Mouse (Mus musculus) stomach, embryonic 14.5 days (tissue): ENCODE data around the gene Zbtb38. TPM values are rescaled to one million over a fixed set of nuclear protein-coding genes. Genes with fewer than 3 reads are reported as not detected.

Source experiments
- ATAC-seq: fragments of 200-750 bp; cut with Nextera tagmentation; 2 replicates; pipeline ENCODE4 v1.8.0; 2017; ENCODE audit warnings: low read depth, moderate TSS enrichment; ENCODE audit not compliant: insufficient number of reproducible peaks, insufficient read depth, low FRiP score
- H3K27ac ChIP-seq: fragments of 300-500 bp; sonication (generic); 2 replicates; pipeline ENCODE4 v1.5.1; 2014; ENCODE audit warnings: mild to moderate bottlenecking, low read length, moderate library complexity, mixed read lengths
- H3K27me3 ChIP-seq: fragments of 300-500 bp; sonication (generic); 2 replicates; pipeline ENCODE4 v1.6.1; 2014; ENCODE audit warnings: low read length, control low read depth, mixed read lengths; ENCODE audit not compliant: control insufficient read depth, insufficient read depth
- H3K36me3 ChIP-seq: fragments of 300-500 bp; sonication (generic); 2 replicates; pipeline ENCODE4 v1.6.1; 2014; ENCODE audit warnings: mild to moderate bottlenecking, control low read depth, low read length, moderate library complexity, mixed read lengths; ENCODE audit not compliant: control insufficient read depth, insufficient read depth
- H3K4me1 ChIP-seq: fragments of 300-500 bp; sonication (generic); 2 replicates; pipeline ENCODE4 v1.6.1; 2014; ENCODE audit warnings: low read length, control low read depth, mixed read lengths; ENCODE audit not compliant: control insufficient read depth, insufficient read depth
- H3K4me2 ChIP-seq: fragments of 300-500 bp; sonication (generic); replicated peaks from 2 replicates; pipeline ENCODE4 v1.6.1; 2014; ENCODE audit warnings: low read depth, low read length, control low read depth
- H3K4me3 ChIP-seq: fragments of 300-500 bp; sonication (generic); 2 replicates; pipeline ENCODE4 v1.5.1; 2014; ENCODE audit warnings: low read depth, low read length, control low read depth
- H3K9ac ChIP-seq: fragments of 300-500 bp; sonication (generic); replicated peaks from 2 replicates; pipeline ENCODE4 v1.6.1; 2014; ENCODE audit warnings: low read depth, mild to moderate bottlenecking, control low read depth, low read length, moderate library complexity, mixed read lengths
- H3K9me3 ChIP-seq: fragments of 300-500 bp; sonication (generic); 2 replicates; pipeline ENCODE4 v1.6.1; 2016; ENCODE audit warnings: low read depth, low read length, control low read depth; ENCODE audit not compliant: control insufficient read depth
- WGBS: fragments of 180-500 bp; shearing (Covaris S2); extraction: QIAGEN DNeasy Blood & Tissue Kit; methylation state at CpG from one replicate; pipeline ENCODE4 v1.1.7; 2014; 5-methylcytosine and 5-hydroxymethylcytosine counted together
- polyA plus RNA-seq: library from polyadenylated mRNA; unstranded; fragments of >200 nt; fragmentation: Nextera tagmentation; extraction: Ambion mirVana; gene quantifications from 2 replicates; pipeline ENCODE4 v1.2.1, GENCODE M21; 2014

Gene Zbtb38
- polyA plus RNA-seq, 1 experiment from 2014 or later = 23.0 TPM

DNA sequence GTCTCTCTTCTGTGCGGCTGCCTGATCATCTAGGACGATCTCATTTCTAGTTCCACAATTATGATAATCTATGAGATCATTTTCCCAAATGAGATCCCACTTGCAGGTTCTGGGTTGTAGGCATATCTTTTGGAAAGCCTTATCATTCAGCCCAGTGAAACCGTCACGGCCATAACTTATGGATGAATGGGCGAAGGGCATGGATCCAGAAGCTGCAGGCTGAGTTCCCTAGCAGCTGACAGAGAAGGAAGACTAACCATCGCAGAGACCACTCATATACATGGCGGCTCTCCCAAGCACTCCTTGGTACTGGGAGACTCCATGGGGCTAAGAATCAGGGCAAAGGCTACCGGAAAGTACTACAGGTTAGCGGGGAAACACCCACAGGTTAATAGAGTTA, 43.7 kb downstream of the Zbtb38 start:
- Histone ChIP-seq H3K4me3 (no peak overlapping the region), H3K27me3 (no peaks in the 10 kb centered on the region), H3K36me3 (no peaks in the 10 kb centered on the region), H3K9ac (no peak overlapping the region), H3K4me2 (no peak overlapping the region), H3K27ac (no peak overlapping the region), H3K4me1 (peaks cover 11% of the 10 kb centered on the region), H3K9me3 (no peaks in the 10 kb centered on the region)
- 96% methylated on average over 9 of the region's 9 CpGs for WGBS
- ATAC-seq = no peak

DNA sequence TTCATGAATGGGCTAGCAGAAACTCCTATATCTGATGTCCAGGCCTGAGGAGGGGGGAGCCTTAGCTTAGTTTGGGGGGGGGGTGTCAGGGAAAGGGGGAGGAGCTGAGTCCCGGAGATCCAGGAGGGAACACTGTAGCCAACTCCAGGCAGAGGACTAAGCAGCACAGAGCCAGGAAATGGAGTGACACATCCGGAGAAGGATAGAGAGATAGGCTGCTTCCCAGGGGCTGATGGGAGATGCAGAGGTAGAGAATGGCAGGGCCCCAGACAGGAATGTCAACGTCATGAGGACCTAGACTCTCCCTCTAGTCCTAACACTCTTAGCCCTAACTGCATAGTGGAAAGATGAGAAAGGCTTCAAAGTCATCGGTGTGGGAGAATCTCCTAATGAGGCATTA, 44.7 kb downstream of the Zbtb38 start:
- no peak overlapping the region for H3K27ac ChIP-seq
- WGBS = 72% methylated on average over 4 of the region's 4 CpGs
- no peaks in the 10 kb centered on the region for H3K27me3 ChIP-seq
- no peak for ATAC-seq
- no peak overlapping the region for H3K9ac ChIP-seq
- no peak overlapping the region for H3K4me3 ChIP-seq
- H3K4me2 ChIP-seq = no peak overlapping the region
- H3K36me3 ChIP-seq = no peaks in the 10 kb centered on the region
- no peaks in the 10 kb centered on the region for H3K9me3 ChIP-seq
- H3K4me1 ChIP-seq = peaks cover 9% of the 10 kb centered on the region

- H3K9ac ChIP-seq = peak overlapping the region; percentile 14; the same call in 1 of the 2 replicates
- no peak overlapping the region for H3K4me2 ChIP-seq
These were observed 46.9 kb downstream of the Zbtb38 start for GRCm38 (mm10) chr9:96705576-96706285.

GRCm38 (mm10) chr9:96704935-96705334, 47.7 kb downstream of the Zbtb38 start:
- Histone ChIP-seq H3K27me3 (no peaks in the 10 kb centered on the region), H3K4me2 (no peak overlapping the region), H3K36me3 (peaks cover 2% of the 10 kb centered on the region; the same call in 1 of the 2 replicates), H3K4me3 (no peak overlapping the region), H3K9ac (no peak overlapping the region), H3K27ac (peak overlapping the region; percentile 66; the same call in 1 of the 2 replicates), H3K9me3 (no peaks in the 10 kb centered on the region), H3K4me1 (peaks cover 9% of the 10 kb centered on the region)
- ATAC-seq = no peak
- WGBS = 87% methylated on average over 9 of the region's 9 CpGs

More at GRCm38 (mm10) chr9:96705576-96706285, 46.9 kb downstream of the Zbtb38 start:
- Histone ChIP-seq H3K4me3 (no peak overlapping the region), H3K4me1 (peaks cover 9% of the 10 kb centered on the region), H3K27me3 (no peaks in the 10 kb centered on the region), H3K27ac (peak overlapping the region; percentile 66; the same call in 1 of the 2 replicates), H3K9me3 (no peaks in the 10 kb centered on the region), H3K36me3 (no peaks in the 10 kb centered on the region; the same call in 1 of the 2 replicates)
- peak; percentile 89 for ATAC-seq
- 19% methylated on average over 11 of the region's 11 CpGs for WGBS

DNA sequence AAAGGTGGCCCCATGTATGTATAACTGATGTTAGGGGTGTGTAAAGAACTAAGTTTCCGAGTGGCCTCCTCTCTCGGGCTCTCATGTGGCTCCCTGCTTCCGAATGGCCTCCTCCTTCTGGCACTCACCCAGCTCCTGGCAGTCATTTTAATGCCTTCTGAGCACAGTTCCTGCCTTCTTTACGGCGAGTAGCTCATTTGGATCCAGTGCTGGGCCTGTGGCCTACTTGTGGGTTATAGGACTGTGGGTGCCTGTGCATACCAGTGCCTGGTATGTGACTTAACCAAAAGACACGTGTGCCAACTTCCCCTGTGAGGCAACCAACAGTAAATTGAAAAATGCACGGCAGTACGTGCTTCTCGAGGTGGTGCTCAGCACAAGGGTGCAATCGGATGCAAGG, 50.7 kb downstream of the Zbtb38 start:
- Histone ChIP-seq H3K4me2 (no peak overlapping the region), H3K36me3 (peaks cover 3% of the 10 kb centered on the region; the same call in 1 of the 2 replicates), H3K4me1 (peaks cover 9% of the 10 kb centered on the region), H3K9me3 (no peaks in the 10 kb centered on the region), H3K27me3 (no peaks in the 10 kb centered on the region), H3K9ac (no peak overlapping the region), H3K4me3 (no peak overlapping the region), H3K27ac (no peak overlapping the region)
- 92% methylated on average over 10 of the region's 10 CpGs for WGBS
- no peak for ATAC-seq

DNA sequence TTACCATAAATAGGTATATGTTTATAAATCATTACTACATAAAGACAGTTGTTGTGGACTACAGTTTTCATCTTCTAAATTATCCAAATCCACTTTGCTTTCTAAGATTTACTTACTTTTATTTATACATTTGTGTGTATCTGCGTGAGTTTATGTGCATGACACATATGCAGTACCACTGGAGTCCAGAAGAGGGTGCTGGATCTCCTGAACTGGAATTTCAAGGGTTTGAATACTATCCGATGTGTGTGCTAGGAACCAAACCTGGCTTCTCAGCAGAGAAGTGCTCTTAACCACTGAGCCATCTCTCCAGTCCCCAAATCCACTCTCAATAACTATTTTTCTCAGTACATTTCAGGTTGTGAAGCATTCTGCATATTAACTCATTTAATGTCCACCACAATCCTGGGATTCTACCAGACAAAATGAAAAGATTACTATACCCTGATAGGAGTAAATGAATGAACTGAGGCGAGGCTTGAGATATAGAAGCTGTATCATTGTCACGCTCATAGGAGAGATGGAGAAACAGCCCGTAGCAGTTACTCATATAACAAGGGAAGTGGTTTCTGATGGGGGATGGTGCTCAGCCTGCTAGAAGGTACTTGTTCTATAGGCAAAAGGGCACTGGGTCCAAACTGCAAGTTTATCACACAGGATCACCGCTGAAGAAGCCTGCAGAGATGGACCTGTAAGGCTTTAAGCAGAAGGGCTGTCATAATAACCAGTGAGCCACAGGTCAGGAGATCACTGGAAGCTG, 53.2 kb downstream of the Zbtb38 start:
- H3K36me3 ChIP-seq = peaks cover 3% of the 10 kb centered on the region; the same call in 1 of the 2 replicates
- H3K9me3 ChIP-seq = no peaks in the 10 kb centered on the region
- no peak overlapping the region for H3K27ac ChIP-seq
- no peak overlapping the region for H3K9ac ChIP-seq
- ATAC-seq = no peak
- H3K4me2 ChIP-seq = no peak overlapping the region
- H3K4me3 ChIP-seq = no peak overlapping the region
- 97% methylated on average over 6 of the region's 6 CpGs for WGBS
- H3K4me1 ChIP-seq = no peaks in the 10 kb centered on the region
- no peaks in the 10 kb centered on the region for H3K27me3 ChIP-seq

DNA sequence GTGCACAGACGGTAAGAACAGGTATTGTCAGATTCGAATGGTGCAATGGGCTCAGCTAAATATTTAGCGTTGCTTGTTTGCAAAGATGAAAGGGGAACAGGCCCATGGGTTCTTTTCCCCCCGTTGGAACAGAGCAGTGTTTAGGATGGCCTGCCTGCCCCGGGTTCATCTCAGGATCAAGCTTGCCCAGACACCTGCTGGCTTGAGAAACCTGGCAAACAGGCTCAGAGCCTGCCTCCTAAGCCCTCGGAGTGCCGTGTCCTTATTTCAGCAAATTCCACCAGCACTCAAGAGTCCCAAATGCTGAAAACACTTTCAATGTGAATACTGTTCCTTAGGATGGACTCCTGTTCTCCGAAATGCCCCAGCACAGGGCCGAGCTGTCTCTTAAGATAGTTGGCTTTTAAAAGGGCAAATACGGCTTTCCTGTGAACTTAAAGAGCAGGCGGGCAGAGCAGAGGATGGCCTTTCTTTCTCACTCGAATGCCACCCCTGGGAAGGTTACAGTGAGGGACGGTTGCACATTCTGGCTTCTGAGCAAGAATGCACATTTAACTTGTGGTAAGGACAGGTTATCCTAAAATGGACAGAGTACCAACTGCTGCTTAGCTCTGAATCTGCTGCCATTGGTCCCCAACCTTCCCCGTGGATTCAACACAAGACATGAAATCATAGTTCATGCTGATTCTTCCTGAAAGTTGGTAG, 55.7 kb downstream of the Zbtb38 start:
- Histone ChIP-seq H3K4me2 (no peak overlapping the region), H3K4me1 (no peaks in the 10 kb centered on the region), H3K9me3 (no peaks in the 10 kb centered on the region), H3K36me3 (peaks cover 3% of the 10 kb centered on the region; the same call in 1 of the 2 replicates), H3K9ac (no peak overlapping the region), H3K27me3 (no peaks in the 10 kb centered on the region), H3K4me3 (no peak overlapping the region), H3K27ac (peak overlapping the region; percentile 44; the same call in 1 of the 2 replicates)
- no peak for ATAC-seq
- WGBS = 77% methylated on average over 14 of the region's 14 CpGs

DNA sequence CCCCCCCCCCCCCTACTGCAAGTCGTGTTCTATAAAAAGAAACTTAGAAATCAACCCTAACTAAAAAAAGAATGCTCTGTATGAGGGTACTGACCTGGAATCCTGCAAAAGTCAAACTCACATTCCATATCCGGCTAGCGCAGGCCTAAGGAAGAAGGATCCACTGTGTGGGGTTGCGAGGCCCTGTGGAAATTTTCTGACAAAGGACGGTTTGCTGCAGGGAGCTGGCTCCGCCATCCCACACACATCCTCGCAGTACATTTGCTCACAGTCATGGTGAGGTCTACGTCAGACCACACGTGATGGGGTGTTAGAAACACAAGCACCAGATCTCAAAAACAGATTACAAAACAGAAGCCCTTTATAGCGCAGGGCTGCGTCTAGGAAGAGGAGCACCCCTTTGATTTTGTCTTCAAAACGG, 56.5 kb downstream of the Zbtb38 start:
- ATAC-seq = no peak
- no peak overlapping the region for H3K9ac ChIP-seq
- H3K36me3 ChIP-seq = peaks cover 3% of the 10 kb centered on the region; the same call in 1 of the 2 replicates
- H3K27me3 ChIP-seq = no peaks in the 10 kb centered on the region
- H3K9me3 ChIP-seq = no peaks in the 10 kb centered on the region
- H3K4me2 ChIP-seq = no peak overlapping the region
- H3K4me3 ChIP-seq = no peak overlapping the region
- no peaks in the 10 kb centered on the region for H3K4me1 ChIP-seq
- 70% methylated on average over 12 of the region's 12 CpGs for WGBS
- peak overlapping the region; percentile 34; the same call in 1 of the 2 replicates for H3K27ac ChIP-seq
